Mouse (Mus musculus): ENCODE measurements at regions not wholly inside any gene's neighbourhood (a gene's known extent, or its start where the extent isn't known, plus 50 kb on each side); places are given as distances from the start of the nearest gene placed in this dataset.
"Not testable (repeated sequence)": the region's sequence is repeated elsewhere in the genome, so short reads cannot be mapped to it uniquely, and the experiment has no call there.

DNA sequence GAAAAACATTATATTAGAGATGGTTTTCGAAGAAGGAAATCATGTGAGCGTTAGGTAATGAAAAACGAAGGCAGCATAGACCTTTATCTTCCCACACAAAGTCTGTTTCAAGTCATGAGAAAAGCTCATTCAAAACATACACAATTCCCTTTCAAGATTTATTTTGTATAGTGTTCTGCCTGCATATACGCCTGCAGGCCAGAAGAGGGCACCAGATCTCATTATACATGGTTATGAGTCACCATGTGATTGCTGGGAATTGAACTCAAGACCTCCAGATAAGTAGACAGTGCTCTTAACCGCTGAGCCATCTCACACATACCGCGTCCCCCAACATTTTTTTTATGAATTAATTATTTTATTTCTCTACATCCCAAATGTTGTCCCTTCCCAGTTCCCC lies 578.3 kb upstream of the Ccdc54 start:
- ATAC-seq (ENCODE audit: extremely low read depth, insufficient number of reproducible peaks, low FRiP score, poor library complexity, severe bottlenecking), result no peak

DNA sequence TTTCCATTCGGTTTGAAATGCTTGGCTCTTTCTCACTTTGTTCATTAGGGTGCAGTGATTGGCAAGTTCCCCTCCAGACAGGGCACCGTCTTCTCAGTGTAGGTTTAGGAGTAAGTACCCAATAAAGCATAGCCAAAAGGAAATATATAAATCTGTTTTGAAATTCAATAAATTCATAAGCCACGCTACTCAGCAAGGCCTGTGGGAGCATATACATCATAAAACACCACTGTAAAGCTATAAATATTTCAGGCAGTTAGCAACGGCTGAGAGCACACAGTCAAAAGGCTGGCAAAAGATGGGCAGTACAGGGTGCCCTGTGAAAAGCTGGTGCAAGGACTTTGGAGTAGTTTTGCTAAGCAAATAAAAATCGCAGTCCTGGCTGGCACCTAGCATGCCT lies 569.8 kb upstream of the Ccdc54 start:
- ATAC-seq (ENCODE audit: extremely low read depth, insufficient number of reproducible peaks, low FRiP score, poor library complexity, severe bottlenecking), result no peak

DNA sequence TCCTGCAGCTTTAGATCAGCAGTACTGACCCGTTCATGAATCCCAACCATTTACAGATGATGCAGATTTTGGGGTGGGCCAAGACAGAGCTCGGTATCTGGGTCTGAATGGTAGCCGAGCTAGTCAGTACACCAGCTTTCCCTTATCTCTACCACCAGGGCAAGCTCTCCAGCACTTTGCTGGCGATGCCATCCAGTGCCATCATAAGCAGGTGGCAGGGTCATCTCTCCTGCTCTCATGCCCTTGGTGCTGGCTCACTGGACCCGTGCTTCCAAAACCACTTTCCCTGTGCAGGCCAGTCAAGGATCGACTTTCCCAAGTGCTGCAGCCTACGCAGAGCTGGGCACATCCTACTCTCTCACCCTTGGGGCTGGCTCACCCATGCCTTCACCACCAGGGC lies 547.6 kb upstream of the Ccdc54 start:
- ATAC-seq (ENCODE audit: extremely low read depth, insufficient number of reproducible peaks, low FRiP score, poor library complexity, severe bottlenecking), result no peak

DNA sequence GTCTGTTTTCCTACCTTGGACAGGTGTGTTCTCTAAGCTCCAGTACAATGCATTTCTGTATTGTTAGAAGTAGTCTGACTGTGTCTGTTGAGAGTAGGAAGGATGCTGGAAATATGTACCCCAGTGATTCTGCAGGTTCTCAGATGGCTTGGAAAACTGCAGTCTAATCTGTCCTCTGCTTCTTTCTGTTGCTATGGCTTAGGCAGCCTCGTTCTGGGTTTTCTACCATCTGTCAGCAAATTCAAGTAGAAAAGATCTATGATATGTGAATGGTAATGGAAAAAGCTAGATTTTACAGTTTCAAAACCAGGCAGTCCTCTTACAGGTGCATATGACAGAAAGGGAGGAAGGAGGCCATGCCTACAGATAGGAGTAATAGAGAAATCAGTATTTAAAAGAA lies 528.9 kb upstream of the Ccdc54 start:
- ATAC-seq (ENCODE audit: extremely low read depth, insufficient number of reproducible peaks, low FRiP score, poor library complexity, severe bottlenecking), result no peak

DNA sequence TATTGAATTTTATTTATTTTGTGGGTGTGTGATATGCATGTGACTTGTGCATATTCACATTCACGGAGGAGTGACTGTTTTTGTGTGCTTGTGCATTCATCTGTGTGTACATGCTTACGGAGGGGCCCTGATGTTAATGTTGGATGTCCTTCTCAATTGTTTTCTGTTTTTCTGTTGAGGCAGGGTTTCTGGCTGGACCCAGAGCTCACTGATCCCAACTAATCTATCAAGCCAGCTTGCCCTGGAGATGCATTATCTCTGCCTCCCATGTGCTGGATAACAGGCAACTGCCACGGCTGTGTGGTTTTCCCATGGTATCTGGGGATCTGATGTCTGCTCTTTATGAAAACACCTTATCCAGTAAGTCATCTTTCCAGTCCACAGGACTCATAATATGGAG lies 527.4 kb upstream of the Ccdc54 start:
- no peak for ATAC-seq (ENCODE audit: extremely low read depth, insufficient number of reproducible peaks, low FRiP score, poor library complexity, severe bottlenecking)

DNA sequence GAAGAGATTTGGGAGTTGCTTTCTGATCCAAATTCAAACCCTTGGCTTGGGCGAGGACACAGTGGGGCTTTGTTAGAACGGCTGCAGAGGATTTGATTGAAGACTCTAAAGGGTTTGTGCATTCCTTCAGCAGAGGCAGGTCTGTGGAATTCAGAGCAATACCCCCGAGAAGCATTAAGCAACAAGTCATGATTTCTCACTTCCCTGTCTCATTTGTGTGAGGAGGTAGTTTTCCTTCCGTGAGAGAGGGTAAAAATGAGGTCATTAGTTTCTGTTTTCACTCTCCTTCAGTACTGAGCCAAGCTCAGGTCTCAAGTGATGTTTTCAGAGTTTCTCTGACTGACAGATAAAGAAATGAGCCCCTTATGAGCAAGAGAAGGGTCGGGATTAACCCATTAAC lies 526.9 kb upstream of the Ccdc54 start:
- no peak for ATAC-seq (ENCODE audit: extremely low read depth, insufficient number of reproducible peaks, low FRiP score, poor library complexity, severe bottlenecking)

DNA sequence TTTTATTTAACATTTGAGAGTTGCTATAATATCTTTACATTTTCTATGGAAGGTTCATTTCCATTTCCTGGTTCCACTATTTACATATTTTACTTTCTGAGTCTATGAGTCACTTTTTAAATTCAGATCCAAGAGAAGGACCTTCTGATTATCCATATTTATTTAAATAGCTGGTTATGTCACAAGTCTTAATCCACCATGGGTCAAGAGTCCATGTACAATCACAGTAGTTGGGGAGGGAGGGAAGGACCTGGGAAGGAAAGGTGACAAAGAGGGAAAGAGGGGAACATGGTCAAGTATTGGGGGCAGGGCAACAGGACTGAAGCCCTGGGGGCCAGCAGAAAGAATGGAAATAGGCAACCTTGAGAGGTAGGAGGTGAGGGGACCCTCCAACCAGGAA lies 518.9 kb upstream of the Ccdc54 start:
- no peak for ATAC-seq (ENCODE audit: extremely low read depth, insufficient number of reproducible peaks, low FRiP score, poor library complexity, severe bottlenecking)

DNA sequence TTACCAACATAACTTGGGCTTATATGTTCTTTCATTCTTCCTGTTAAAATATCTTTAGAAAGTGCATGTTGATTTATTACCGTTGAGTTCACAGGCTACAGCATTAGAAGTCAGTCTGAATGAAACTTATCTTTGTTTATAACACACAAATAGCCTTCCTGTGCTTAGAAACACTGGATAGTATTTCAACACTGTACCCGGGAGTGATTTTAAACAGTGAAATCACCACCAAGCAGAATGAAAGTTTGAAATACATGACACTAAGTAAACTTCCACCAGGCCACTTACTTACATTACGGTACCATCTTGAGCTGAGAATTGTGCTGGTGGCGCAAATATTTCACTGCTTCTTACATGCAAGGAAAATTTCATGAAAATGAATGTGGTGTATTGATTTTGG lies 516.5 kb upstream of the Ccdc54 start:
- no peak for ATAC-seq (ENCODE audit: extremely low read depth, insufficient number of reproducible peaks, low FRiP score, poor library complexity, severe bottlenecking)

DNA sequence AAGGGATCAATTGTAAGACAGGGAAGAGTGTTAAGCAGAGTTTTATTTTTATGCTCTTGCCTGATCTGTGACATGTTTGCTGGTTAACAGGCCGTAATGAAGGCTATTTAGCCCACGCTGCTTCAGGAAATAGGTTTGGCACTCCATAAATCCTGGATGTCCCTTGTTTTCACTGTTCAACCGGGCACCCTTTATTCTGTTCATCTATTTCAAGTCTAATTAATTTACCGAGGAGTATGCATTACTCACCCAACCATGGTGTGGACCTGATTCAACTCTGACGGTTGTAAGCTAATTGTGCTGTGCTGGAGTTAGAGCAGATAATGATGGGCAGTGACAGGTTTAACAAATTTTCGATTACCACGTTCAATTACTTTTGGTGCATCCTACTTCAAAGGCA lies 495.6 kb upstream of the Ccdc54 start:
- no peak for ATAC-seq (ENCODE audit: extremely low read depth, insufficient number of reproducible peaks, low FRiP score, poor library complexity, severe bottlenecking)

DNA sequence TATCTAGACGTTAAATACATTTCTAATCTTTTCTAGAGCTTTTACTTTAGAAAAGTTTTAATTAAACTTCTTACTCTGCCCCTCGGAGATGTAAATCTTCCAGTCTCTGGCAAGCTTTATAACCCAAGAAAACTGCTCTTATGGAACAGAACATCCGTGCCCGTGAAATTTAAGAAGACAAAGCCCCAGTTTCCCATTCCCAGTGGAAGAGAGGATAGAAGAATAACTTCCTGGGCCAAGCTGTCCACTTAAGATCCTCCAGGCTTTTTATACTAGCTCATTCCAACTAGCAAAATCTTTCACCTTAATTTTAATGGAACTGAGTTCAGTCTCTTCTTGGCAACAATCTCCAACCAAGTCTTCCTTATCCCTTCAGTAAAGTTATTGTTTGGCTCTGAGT lies 489.2 kb upstream of the Ccdc54 start:
- ATAC-seq (ENCODE audit: extremely low read depth, insufficient number of reproducible peaks, low FRiP score, poor library complexity, severe bottlenecking), result no peak

DNA sequence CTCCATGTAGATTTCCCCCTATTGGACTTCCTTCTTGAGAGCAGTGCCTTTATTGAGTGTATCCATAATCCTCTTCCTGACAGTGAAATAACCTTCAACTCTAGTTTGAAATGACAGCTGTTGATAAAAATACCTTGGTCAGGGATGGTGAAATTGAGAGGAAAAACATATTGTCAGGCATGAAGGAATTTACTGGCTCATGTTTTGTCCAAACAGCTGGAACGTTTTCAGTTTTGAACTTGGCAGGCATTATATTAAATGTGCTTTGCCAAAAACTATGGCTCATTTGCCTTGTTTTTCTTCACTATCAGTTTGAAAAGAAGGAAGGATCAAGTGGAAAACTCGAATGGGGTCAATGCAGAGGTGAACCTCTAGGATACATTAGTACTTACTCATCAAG lies 457.7 kb upstream of the Ccdc54 start:
- no peak for ATAC-seq (ENCODE audit: extremely low read depth, insufficient number of reproducible peaks, low FRiP score, poor library complexity, severe bottlenecking)

DNA sequence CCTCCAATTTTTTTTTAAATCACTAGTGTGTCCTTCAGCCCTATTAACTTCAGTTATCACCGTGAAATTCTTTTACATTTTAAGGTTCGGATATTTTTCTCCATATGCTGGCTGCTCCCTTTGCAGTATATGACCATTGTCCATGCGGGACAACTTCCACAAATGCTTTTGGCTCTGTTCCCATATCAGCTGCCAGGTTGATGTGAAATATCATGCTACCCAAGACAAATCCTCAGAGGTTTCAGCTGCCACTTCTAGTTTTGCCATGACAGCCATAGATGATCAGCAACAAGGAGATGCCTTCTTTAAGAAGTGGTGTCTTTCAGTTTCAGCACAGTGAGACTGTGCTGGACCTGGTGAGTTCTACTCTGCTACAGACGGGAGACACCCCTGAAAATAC lies 457.2 kb upstream of the Ccdc54 start:
- no peak for ATAC-seq (ENCODE audit: extremely low read depth, insufficient number of reproducible peaks, low FRiP score, poor library complexity, severe bottlenecking)

DNA sequence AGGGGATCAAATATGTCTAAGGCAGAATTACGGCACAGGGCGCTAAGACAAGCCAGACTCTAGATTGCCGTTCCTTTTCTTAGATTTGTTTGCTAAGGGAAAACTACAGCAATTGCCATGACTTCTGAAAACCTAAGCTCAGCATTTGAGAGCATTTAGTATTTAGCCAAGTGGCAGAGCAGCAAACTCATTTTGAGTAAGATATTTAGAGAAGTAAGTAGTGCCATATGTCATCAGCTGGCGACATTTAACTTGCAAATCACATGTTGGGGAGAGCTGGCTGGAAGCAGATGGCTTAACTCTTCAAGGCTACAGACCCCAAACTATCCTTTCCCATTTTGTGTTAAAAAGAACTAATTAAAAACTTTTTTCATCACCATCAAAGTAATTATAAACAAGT lies 450.4 kb upstream of the Ccdc54 start:
- no peak for ATAC-seq (ENCODE audit: extremely low read depth, insufficient number of reproducible peaks, low FRiP score, poor library complexity, severe bottlenecking)

DNA sequence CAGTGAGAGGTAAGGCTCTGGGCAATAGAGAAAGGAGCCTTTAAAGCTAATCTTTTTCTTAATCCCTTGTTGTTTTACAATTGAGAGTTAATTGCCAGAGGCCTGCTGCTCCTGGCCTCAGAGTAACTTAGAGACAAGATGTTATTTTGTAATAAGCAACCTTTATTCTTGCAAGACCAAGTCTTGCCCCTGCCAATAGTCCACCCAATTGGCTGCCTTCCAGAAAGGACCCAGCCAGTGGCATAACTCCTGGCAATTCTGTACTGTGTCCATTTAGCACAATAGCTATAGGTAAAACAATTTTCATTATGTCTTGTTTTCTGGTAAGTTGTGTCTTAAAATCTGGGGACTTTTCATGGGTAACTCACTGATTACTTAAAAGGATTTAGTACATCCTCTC lies 411.9 kb upstream of the Ccdc54 start:
- ATAC-seq (ENCODE audit: extremely low read depth, insufficient number of reproducible peaks, low FRiP score, poor library complexity, severe bottlenecking), result no peak

DNA sequence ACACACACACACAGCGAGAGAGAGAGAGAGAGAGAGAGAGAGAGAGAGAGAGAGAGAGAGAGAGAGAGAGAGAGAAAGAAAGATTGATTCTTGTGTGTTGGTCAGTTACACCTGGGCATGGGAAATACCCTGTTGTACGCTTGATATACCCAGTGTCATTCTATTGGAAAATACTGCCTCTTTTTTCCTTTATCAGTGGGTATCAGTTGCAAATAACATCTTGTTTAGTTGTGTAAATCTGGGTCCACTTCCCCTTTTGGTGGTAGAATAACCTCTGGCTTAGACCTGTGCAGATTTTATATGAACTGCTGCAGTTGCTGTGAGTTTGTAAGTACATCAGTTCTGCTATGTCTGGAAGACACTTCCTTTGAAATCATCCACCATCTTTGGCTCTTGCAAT lies 373.4 kb upstream of the Ccdc54 start:
- no peak for ATAC-seq (ENCODE audit: extremely low read depth, insufficient number of reproducible peaks, low FRiP score, poor library complexity, severe bottlenecking)

DNA sequence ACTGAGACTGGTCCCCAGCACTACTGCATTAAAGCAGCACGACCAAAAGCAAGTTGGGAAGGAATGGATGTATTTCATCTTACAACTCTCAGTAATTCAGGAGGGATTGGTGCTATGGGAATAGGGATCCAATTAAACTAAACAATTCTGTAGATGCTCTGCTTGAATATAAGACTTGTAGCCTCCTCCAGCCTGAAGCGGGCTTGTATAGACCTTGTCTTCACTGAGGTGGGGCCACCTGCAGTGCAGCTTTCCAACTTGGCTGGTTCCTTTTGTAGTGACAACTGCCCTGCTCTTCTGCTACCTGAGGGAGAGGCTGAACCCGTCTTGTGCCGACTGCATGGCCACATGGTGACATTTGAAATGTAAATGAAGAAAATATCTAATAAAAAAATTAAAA lies 353.1 kb upstream of the Ccdc54 start:
- no peak for ATAC-seq (ENCODE audit: extremely low read depth, insufficient number of reproducible peaks, low FRiP score, poor library complexity, severe bottlenecking)

DNA sequence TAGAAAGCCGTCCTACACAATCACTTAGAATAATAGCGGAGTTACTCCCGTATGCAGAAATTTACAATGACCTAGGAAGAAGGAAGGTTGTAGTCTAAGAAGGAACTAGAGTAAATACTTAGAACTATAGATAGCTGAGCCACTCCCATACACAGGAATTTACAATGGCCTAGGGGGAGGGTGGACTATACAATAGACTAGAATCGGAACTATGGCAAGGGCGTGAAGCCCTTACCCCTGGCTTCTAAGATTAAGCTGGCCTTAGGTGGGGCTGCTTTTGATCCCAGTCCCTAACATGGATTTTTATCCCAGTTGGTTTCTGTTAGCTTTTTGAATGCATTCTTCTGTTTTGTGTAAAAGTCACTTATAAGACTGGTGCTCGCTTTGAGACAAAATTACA lies 352.6 kb upstream of the Ccdc54 start:
- ATAC-seq (ENCODE audit: extremely low read depth, insufficient number of reproducible peaks, low FRiP score, poor library complexity, severe bottlenecking), result not testable (repeated sequence)

DNA sequence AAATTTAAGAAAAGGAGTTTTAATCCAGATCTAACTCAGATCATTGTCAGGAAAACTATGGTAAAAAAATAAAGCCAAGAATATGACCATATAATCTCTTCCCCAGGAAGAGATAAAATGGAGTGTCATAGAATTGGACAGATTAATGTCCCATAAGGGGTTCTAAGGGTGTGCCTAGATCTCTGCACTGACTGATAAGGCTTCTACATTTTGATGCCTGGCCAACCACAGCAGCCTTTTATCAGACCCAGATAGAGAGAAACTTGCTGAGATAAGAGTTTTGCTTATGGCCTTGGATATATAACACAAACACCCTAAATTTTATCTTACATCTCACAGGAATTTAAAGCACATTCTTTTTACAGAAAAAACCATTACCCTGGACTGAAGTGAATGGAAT lies 351.3 kb upstream of the Ccdc54 start:
- ATAC-seq (ENCODE audit: extremely low read depth, insufficient number of reproducible peaks, low FRiP score, poor library complexity, severe bottlenecking), result no peak

DNA sequence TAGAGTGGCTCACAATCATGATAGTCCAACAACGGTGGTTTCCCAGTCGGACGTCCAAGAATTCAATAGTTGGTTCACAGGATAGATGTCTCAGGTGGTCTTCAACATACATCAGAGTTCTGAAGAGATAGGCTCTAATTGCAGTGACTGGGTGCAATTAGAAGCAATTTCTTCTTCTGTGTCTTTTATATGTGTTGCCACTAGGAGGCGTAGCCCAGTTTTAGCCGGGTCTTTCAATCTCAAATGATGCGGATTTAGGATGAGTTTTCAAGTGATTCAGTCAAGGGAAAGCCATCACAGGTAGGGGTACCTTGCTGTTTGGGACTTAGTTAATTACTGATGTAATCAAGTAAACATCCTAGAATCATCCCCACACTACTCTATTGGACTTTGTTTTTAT lies 348.4 kb upstream of the Ccdc54 start:
- ATAC-seq (ENCODE audit: extremely low read depth, insufficient number of reproducible peaks, low FRiP score, poor library complexity, severe bottlenecking), result no peak

DNA sequence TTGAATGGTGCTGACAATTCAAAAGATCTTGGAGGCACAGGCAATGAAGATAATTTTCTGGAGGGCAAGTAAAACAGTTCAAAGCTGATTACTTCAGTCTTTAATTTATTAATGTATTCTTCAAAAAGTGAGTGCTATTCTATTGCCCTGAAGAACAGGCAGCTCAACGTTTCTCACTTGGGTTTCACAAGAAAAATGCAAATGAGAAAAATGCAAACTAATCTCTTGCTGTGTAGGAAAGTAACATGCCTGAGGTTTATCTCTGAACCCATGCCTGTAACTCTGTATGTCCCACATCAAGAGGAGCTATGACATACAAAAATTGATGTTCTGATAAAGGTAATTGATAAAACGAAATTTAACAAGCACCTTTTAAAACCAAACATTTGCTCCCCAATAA lies 316.8 kb upstream of the Ccdc54 start:
- no peak for ATAC-seq (ENCODE audit: extremely low read depth, insufficient number of reproducible peaks, low FRiP score, poor library complexity, severe bottlenecking)

DNA sequence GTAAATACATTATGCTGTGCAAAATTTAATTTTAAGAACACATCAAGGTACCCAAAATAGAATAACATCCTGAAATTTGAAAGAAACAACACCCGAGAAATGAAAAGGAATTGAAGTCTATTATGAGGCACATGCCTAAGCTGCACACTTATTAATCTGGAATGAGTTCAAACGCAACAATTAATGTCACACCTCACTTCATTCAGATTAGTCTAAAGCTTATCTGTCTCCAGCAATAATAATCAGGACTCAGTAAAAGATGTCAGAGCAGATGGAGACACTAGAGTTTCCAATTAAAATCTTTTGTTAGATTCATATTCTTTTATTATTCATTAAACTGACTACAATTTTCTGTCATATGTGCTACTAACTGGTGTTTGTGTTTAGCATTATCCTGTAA lies 308.2 kb upstream of the Ccdc54 start:
- no peak for ATAC-seq (ENCODE audit: extremely low read depth, insufficient number of reproducible peaks, low FRiP score, poor library complexity, severe bottlenecking)

DNA sequence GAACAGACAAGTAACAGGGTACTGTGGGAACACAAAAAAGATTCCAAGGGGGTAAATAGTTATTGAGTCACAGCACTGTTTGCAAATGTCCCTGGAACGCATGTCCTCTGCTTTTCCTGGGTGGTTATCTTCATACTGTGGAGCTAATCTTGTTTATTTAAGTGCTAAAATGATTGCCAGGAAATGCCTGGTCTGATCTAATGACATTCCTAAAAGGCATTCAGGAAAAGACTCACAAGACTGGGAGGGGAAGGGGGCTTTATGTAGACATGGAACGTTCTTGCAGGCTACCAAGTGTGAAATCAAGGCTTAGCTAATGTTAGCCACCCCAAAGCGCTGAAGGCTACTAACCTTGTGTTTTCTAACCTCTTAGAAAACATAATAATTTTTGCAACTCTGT lies 287.0 kb upstream of the Ccdc54 start:
- no peak for ATAC-seq (ENCODE audit: extremely low read depth, insufficient number of reproducible peaks, low FRiP score, poor library complexity, severe bottlenecking)

Data from neutrophil, adult 5-6 weeks (primary cell).